Mouse (Mus musculus) liver, embryonic 14.5 days (tissue): ENCODE results near the gene Dcaf11. TPM values are rescaled to one million over a fixed set of nuclear protein-coding genes. Genes with fewer than 3 reads are reported as not detected.
A peak's percentile ranks its signal among the peaks of the same experiment; 100 is the strongest.

Source experiments
- ATAC-seq: fragments of 200-750 bp; cut with Nextera tagmentation; 2 replicates; pipeline ENCODE4 v1.8.0; 2017; ENCODE audit warnings: moderate number of reproducible peaks, mild to moderate bottlenecking, moderate library complexity; ENCODE audit not compliant: insufficient read depth
- DNase-seq, 3 experiments: peaks; one replicate each; pipeline ENCODE4 v3.0.0-alpha.2; 2012 to 2013; ENCODE audit warnings: low read depth in 3 of 3, low spot score in 3 of 3
- H3K27ac ChIP-seq: fragments of 300-500 bp; sonication (generic); 2 replicates; pipeline ENCODE4 v1.5.1; 2014; ENCODE audit warnings: moderate library complexity, mild to moderate bottlenecking, control low read depth, inconsistent platforms
- H3K27me3 ChIP-seq: fragments of 300-500 bp; sonication (generic); 2 replicates; pipeline ENCODE4 v1.6.1; 2014; ENCODE audit warnings: mild to moderate bottlenecking, low read length, moderate library complexity; ENCODE audit not compliant: control insufficient read depth, insufficient read depth
- H3K36me3 ChIP-seq: fragments of 300-500 bp; sonication (generic); replicated peaks from 2 replicates; pipeline ENCODE4 v1.6.1; 2014; ENCODE audit warnings: low read depth; ENCODE audit not compliant: control insufficient read depth, insufficient read depth
- H3K4me1 ChIP-seq, 2 experiments: fragments of 200-500 bp in 1 of 2; fragments of 300-500 bp in 1 of 2; sonication (generic) in 1 of 2; replicated peaks; 2 replicates each; pipeline ENCODE4 v1.6.1; 2012 to 2014; ENCODE audit warnings: antibody characterized with exemption in 1 of 2, inconsistent platforms in 1 of 2, low read length in 1 of 2; ENCODE audit not compliant: control insufficient read depth in 2 of 2, insufficient read depth in 2 of 2
- H3K4me2 ChIP-seq: fragments of 300-500 bp; sonication (generic); 2 replicates; pipeline ENCODE4 v1.6.1; 2014; ENCODE audit warnings: low read depth, mild to moderate bottlenecking, control low read depth, moderate library complexity
- H3K4me3 ChIP-seq, 2 experiments: fragments of 200-500 bp in 1 of 2; fragments of 300-500 bp in 1 of 2; sonication (generic) in 1 of 2; 2 replicates each; pipeline ENCODE4 v1.5.1; 2012 to 2014; ENCODE audit warnings: low read depth in 2 of 2, low read length in 2 of 2, mild to moderate bottlenecking in 2 of 2, control low read depth in 1 of 2, inconsistent platforms in 1 of 2, moderate library complexity in 1 of 2; ENCODE audit not compliant: insufficient read depth in 1 of 2
- H3K9ac ChIP-seq: fragments of 300-500 bp; sonication (generic); replicated peaks from 2 replicates; pipeline ENCODE4 v1.6.1; 2014; ENCODE audit warnings: mild to moderate bottlenecking, control low read depth, moderate library complexity
- H3K9me3 ChIP-seq: fragments of 300-500 bp; sonication (generic); 2 replicates; pipeline ENCODE4 v1.6.1; 2016; ENCODE audit warnings: low read length, mixed read lengths; ENCODE audit not compliant: control insufficient read depth
- CTCF ChIP-seq: IDR thresholded peaks from 2 replicates; pipeline ENCODE4 v1.5.1; 2016; ENCODE audit warnings: antibody characterized with exemption, low read depth, control low read depth
- EP300 ChIP-seq: IDR thresholded peaks from 2 replicates; pipeline ENCODE4 v1.6.1; 2016; ENCODE audit warnings: antibody characterized with exemption, low read depth
- WGBS: fragments of 180-500 bp; shearing (Covaris S2); extraction: QIAGEN DNeasy Blood & Tissue Kit; methylation state at CpG from one replicate; pipeline ENCODE4 v1.1.7; 2014; ENCODE audit not compliant: insufficient replicate concordance; 5-methylcytosine and 5-hydroxymethylcytosine counted together
- polyA plus RNA-seq, 2 experiments: library from polyadenylated mRNA; depleted of rRNA in 1 of 2; stranded (reverse) in 1 of 2; unstranded in 1 of 2; fragments of >200 nt; fragmentation: Nextera tagmentation in 1 of 2; extraction: Ambion mirVana in 1 of 2; gene quantifications; 2 replicates each; pipeline versions ENCODE4 v1.2.1 to v1.2.3; 2012 to 2014

The Dcaf11 gene
- polyA plus RNA-seq, 2 experiments, result 30.9 to 47.5 TPM

GRCm38 (mm10) chr14:55560202-55561073 is 632 bp downstream of the Dcaf11 start, which contains the start of gene A730061H03Rik:
A730061H03Rik (minus strand) TSS chr14:55560406.
- Histone ChIP-seq H3K36me3 (peaks cover 16% of the 10 kb centered on the region), H3K9me3 (no peaks in the 10 kb centered on the region), H3K4me1 (peaks cover 28 to 42% of the 10 kb centered on the region in 2 experiments), H3K27ac (peak within 1 kb of the TSS; percentile 94), H3K9ac (peak within 1 kb of the TSS; percentile 98), H3K4me3 (peak within 1 kb of the TSS; percentile 83), H3K4me2 (peak within 1 kb of the TSS; percentile 97), H3K27me3 (no peaks in the 10 kb centered on the region)
- ATAC-seq, result peak; percentile 88
- no peak for TF ChIP-seq CTCF
- TF ChIP-seq EP300, result peak; percentile 65
- DNase-seq, result peak; percentile 99
- WGBS, result under 1% methylated on average over 49 of the region's 51 CpGs

DNA sequence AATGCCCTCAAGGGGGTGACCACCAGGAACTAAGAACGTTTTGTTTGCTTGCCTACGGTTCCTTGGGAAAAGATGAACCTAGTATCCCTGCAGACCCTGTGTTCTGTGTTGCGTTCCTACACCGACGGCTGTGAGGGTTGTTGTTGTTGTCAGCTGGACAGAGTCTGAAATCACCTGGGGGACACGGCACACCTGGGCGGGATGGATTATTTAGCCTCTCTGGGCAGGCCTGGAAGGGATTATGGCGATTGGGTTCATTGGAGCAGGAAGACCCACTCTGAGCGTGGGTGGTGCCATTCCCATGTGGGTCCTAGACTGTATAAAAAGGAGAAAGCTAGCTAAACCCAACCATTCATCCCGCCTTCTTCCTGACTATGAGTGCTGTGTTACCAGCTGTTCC is 2.1 kb downstream of the Dcaf11 start:
- 79% methylated on average over 10 of the region's 10 CpGs for WGBS
- TF ChIP-seq EP300 (no peak), CTCF (no peak)
- Histone ChIP-seq H3K36me3 (peaks cover 31% of the 10 kb centered on the region), H3K4me2 (peak overlapping the region; percentile 97), H3K4me3 (peak overlapping the region in 1 of 2 experiments; percentile 83; a peak in 1 of 4 replicates), H3K9ac (no peak overlapping the region), H3K27ac (no peak overlapping the region), H3K4me1 (peaks cover 20 to 37% of the 10 kb centered on the region in 2 experiments), H3K27me3 (no peaks in the 10 kb centered on the region), H3K9me3 (no peaks in the 10 kb centered on the region)
- DNase-seq, result no peak
- no peak for ATAC-seq

- ATAC-seq (no peak), DNase-seq (no peak)
- no peaks in the 10 kb centered on the region for H3K27me3 ChIP-seq
- no peak overlapping the region for H3K4me2 ChIP-seq
- H3K9me3 ChIP-seq, result no peaks in the 10 kb centered on the region
- 80% methylated on average over 11 of the region's 11 CpGs for WGBS
- TF ChIP-seq EP300 (no peak), CTCF (no peak)
- H3K4me1 ChIP-seq, result peaks cover 12 to 24% of the 10 kb centered on the region in 2 experiments
- H3K36me3 ChIP-seq, result peaks cover 37% of the 10 kb centered on the region
- no peak overlapping the region for H3K9ac ChIP-seq
- no peak overlapping the region for H3K4me3 ChIP-seq
- no peak overlapping the region for H3K27ac ChIP-seq
These were observed 3.4 kb downstream of the Dcaf11 start for GRCm38 (mm10) chr14:55563249-55563648.

DNA sequence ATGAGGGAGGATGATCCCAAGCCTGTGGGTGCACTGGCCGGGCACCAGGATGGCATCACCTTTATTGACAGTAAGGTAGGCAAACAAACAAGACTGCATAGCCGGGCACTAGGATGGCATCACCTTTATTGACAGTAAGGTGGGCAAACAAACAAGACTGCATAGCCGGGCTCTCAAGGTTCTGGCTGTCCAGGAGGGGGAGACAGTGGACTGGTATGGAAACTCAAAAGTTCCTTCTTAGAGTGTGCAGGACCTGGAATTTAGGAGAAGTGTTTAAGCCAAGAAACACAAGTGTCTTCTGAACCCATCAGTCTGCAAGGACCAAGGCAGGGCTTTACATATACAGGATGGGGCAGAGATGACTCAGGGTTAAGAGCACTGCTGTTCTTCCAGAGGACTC is 5.9 kb downstream of the Dcaf11 start:
- Histone ChIP-seq H3K27me3 (no peaks in the 10 kb centered on the region), H3K4me1 (peaks cover 9 to 13% of the 10 kb centered on the region in 2 experiments; a peak in 3 of 4 replicates), H3K4me3 (no peak overlapping the region), H3K9ac (no peak overlapping the region), H3K9me3 (no peaks in the 10 kb centered on the region), H3K27ac (no peak overlapping the region), H3K4me2 (no peak overlapping the region), H3K36me3 (peaks cover 45% of the 10 kb centered on the region)
- ATAC-seq (no peak), DNase-seq (no peak)
- WGBS, result 74% methylated on average over 3 of the region's 3 CpGs
- TF ChIP-seq EP300 (no peak), CTCF (peak; percentile 38)

- WGBS, result 80% methylated on average over 3 of the region's 3 CpGs
- Histone ChIP-seq H3K9me3 (no peaks in the 10 kb centered on the region), H3K4me2 (no peak overlapping the region), H3K27ac (no peak overlapping the region), H3K4me1 (peaks cover 0 to 1% of the 10 kb centered on the region in 2 experiments; a peak in 2 of 4 replicates), H3K36me3 (peaks cover 45% of the 10 kb centered on the region), H3K9ac (no peak overlapping the region), H3K27me3 (no peaks in the 10 kb centered on the region), H3K4me3 (no peak overlapping the region)
- TF ChIP-seq CTCF (no peak), EP300 (no peak)
- DNase-seq (no peak), ATAC-seq (no peak)
These were observed 7.7 kb downstream of the Dcaf11 start for GRCm38 (mm10) chr14:55567496-55567895.
